Mouse (Mus musculus) C2C12 (cell line): ENCODE data around the gene Il1r1. TPM values are rescaled to one million over a fixed set of nuclear protein-coding genes. Genes with fewer than 3 reads are reported as not detected.

ENCODE experiments used
- H3K27me3 ChIP-seq: one replicate; pipeline ENCODE4 v1.6.1; 2011; ENCODE audit not compliant: control insufficient read depth, insufficient read depth, insufficient read length
- H3K36me3 ChIP-seq: one replicate; pipeline ENCODE4 v1.6.1; 2011; ENCODE audit not compliant: control insufficient read depth, insufficient read depth
- H3K4me3 ChIP-seq: one replicate; pipeline ENCODE4 v1.5.1; 2011; ENCODE audit warnings: mild to moderate bottlenecking, control low read depth; ENCODE audit not compliant: poor library complexity, insufficient read depth, severe bottlenecking
- H3K79me2 ChIP-seq: one replicate; pipeline ENCODE4 v1.6.1; 2011; ENCODE audit not compliant: control insufficient read depth, insufficient read depth
- H3K79me3 ChIP-seq: one replicate; pipeline ENCODE4 v1.6.1; 2011; ENCODE audit warnings: low read depth, control low read depth
- H3ac ChIP-seq: one replicate; pipeline ENCODE3; 2011; ENCODE audit warnings: low read depth; ENCODE audit not compliant: control insufficient read depth, insufficient read length
- CEBPB ChIP-seq: IDR thresholded peaks from one replicate; pipeline ENCODE4 v1.6.1; 2011; ENCODE audit warnings: low read depth, mild to moderate bottlenecking, control low read depth, moderate library complexity
- CTCF ChIP-seq: IDR thresholded peaks from one replicate; pipeline ENCODE4 v1.5.1; 2011; ENCODE audit not compliant: control insufficient read depth, insufficient read depth, insufficient read length
- FOSL1 ChIP-seq: IDR thresholded peaks from one replicate; pipeline ENCODE4 v1.8.0; 2011; ENCODE audit warnings: mild to moderate bottlenecking, low read length; ENCODE audit not compliant: poor library complexity, insufficient read depth, severe bottlenecking
- MAX ChIP-seq: IDR thresholded peaks from one replicate; pipeline ENCODE4 v1.6.1; 2011; ENCODE audit warnings: mild to moderate bottlenecking, control low read depth
- MYOD1 ChIP-seq: IDR thresholded peaks from one replicate; pipeline ENCODE4 v1.6.1; 2011; ENCODE audit warnings: low read depth; ENCODE audit not compliant: control insufficient read depth, insufficient read length
- MYOG ChIP-seq: IDR thresholded peaks from one replicate; pipeline ENCODE4 v1.6.1; 2011; ENCODE audit not compliant: control insufficient read depth, insufficient read length; ENCODE audit errors: extremely low read depth
- USF1 ChIP-seq: IDR thresholded peaks from one replicate; pipeline ENCODE4 v1.6.1; 2011; ENCODE audit warnings: low read depth, mild to moderate bottlenecking, control low read depth, moderate library complexity
- polyA plus RNA-seq: library from polyadenylated mRNA; unstranded; fragments of >200 nt; fragmentation: generic; extraction: Trizol; gene quantifications from one replicate; pipeline ENCODE4 v1.2.1, GENCODE M21; 2012; ENCODE audit warnings: missing spikeins

Il1r1 gene
- polyA plus RNA-seq, 1 experiment: 16.8 TPM

DNA sequence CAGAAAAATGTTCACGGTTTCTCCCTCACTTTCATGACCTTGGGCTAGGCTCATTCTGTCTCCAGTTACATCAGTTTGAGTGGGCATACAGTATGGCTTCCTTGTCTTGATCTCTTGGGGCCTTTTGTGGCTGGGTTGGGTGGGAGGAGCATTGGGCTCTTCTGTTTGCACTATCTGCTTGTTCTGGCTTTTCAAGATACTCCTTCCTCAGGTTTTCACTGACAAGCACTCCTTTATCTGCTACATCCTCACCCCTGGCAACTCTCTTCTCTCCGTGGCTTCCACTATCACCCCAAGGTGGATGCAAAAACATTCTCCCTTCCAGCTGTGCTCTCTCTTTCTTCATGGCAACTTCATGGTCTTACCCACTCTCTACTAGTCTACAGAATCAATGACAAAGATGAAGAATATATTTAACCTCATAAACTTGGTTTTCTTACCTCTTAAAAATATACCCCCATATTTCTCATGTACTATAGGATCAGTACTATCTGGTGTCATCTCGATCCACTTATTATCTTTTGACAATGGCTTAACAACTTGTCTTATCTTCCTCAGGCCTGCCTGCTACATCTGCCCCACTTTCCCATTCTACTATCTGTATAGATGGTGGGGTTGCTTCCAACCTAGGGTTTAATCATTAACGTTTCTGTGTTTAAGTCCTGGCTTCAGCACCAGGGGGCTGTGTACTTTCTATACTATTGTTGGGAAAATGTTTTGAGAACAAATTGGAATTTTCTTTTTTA, 127.5 kb downstream of the Il1r1 start:
- TF ChIP-seq MYOG (no peak), CEBPB (no peak), CTCF (no peak), FOSL1 (no peak), USF1 (no peak), MYOD1 (no peak), MAX (no peak)

DNA sequence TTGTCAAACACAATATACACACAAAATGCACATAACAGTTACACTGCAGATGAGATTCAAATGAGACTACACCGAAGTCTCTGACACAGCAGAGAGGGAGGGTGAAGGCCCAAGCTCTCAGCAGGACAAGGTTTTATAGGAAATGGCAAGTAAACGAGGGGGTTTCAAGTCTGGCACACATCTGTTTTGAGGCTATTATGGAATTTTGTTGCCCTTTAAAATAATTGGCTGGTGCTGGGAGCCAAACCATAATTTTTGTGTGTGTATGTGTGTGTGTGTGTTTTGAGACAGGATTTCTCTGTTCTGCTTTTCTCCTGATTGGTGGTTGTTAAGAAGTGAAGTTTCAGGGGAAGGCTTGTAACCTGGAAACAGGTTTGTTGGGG, 128.0 kb downstream of the Il1r1 start:
- Histone ChIP-seq H3K36me3 (no peaks in the 10 kb centered on the region), H3K79me3 (no peaks in the 10 kb centered on the region), H3K27me3 (no peaks in the 10 kb centered on the region), H3ac (no peak overlapping the region), H3K79me2 (no peaks in the 10 kb centered on the region), H3K4me3 (no peak overlapping the region)
- TF ChIP-seq USF1 (no peak), MYOD1 (no peak), CTCF (no peak), CEBPB (no peak), MAX (no peak), MYOG (no peak), FOSL1 (no peak)

More for the DNA sequence above, 127.5 kb downstream of the Il1r1 start:
- Histone ChIP-seq H3K79me2 (no peaks in the 10 kb centered on the region), H3K36me3 (no peaks in the 10 kb centered on the region), H3K27me3 (no peaks in the 10 kb centered on the region), H3ac (no peak overlapping the region), H3K79me3 (no peaks in the 10 kb centered on the region), H3K4me3 (no peak overlapping the region)

GRCm38 (mm10) chr1:40354665-40355064, 129.8 kb downstream of the Il1r1 start:
- Histone ChIP-seq H3K4me3 (no peak overlapping the region), H3K79me2 (no peaks in the 10 kb centered on the region), H3K36me3 (no peaks in the 10 kb centered on the region), H3ac (no peak overlapping the region), H3K27me3 (no peaks in the 10 kb centered on the region), H3K79me3 (no peaks in the 10 kb centered on the region)
- TF ChIP-seq MAX (no peak), CEBPB (no peak), CTCF (no peak)

DNA sequence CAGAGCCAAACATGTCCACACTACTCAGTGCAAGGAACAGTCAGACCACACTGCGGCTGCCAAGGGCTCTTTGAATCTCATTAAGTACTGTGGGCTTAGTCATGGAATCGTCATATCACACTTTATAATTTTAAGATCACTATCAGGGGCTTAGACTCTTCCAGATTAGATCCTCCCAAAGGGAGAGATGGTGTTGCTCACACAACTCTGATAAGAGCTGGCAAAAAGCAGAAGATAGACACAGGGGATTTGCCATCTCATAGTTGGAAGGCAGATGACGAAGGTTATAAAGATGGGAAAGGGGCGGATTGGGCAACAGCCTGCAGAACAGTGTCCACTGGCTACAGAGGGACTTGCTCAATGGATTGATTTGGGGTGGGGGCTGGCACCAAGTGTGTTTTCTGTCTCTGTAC, 130.6 kb downstream of the Il1r1 start:
- Histone ChIP-seq H3K36me3 (no peaks in the 10 kb centered on the region), H3K4me3 (no peak overlapping the region), H3K79me2 (no peaks in the 10 kb centered on the region), H3ac (no peak overlapping the region), H3K27me3 (no peaks in the 10 kb centered on the region), H3K79me3 (no peaks in the 10 kb centered on the region)
- TF ChIP-seq CEBPB (no peak), USF1 (no peak), CTCF (no peak)

DNA sequence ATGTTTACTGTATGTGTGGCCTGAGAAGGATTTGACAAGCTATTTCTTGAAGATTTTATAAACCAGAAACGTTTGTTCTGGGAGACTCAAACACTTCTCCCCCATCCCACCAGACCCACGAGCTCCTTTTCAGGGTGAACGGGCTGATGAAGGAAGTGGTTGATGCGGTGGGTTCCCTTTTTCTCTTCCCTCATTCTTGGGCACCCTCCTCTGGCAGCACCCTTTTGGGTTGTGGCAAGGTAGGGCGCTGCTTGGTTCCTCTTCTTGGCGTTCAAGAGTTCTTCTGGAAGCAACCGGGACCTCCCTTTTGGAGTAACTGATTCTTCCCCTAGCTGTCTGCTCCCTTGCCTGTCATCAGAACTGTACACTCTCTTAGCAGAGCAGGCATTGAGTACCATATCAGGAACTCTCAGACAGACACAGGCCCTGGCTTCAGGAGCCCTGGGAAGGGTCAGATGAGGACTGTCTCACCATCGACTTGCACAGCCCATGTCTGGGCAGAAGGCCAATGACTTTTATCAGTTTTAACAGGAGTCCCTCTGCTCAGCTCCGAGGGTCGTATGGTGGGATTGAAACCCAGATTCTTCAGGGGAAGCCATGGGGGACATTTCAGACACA, 131.1 kb downstream of the Il1r1 start:
- Histone ChIP-seq H3K4me3 (no peak overlapping the region), H3K79me3 (no peaks in the 10 kb centered on the region), H3K27me3 (no peaks in the 10 kb centered on the region), H3K36me3 (no peaks in the 10 kb centered on the region), H3ac (no peak overlapping the region), H3K79me2 (no peaks in the 10 kb centered on the region)
- TF ChIP-seq USF1 (no peak), MAX (no peak), CEBPB (no peak), MYOG (no peak), FOSL1 (no peak), MYOD1 (no peak)

GRCm38 (mm10) chr1:40357921-40358320, 133.0 kb downstream of the Il1r1 start:
- no peak for TF ChIP-seq FOSL1
- TF ChIP-seq MYOD1: no peak
- TF ChIP-seq USF1: no peak
- no peak for TF ChIP-seq MAX
- TF ChIP-seq CEBPB: no peak
- no peak for TF ChIP-seq MYOG
- no peak for TF ChIP-seq CTCF
- Histone ChIP-seq H3K27me3 (no peaks in the 10 kb centered on the region), H3K79me2 (no peaks in the 10 kb centered on the region), H3K36me3 (no peaks in the 10 kb centered on the region), H3K79me3 (no peaks in the 10 kb centered on the region), H3ac (no peak overlapping the region), H3K4me3 (no peak overlapping the region)
